Mouse (Mus musculus): ENCODE measurements around the gene Ica1l.

DNA sequence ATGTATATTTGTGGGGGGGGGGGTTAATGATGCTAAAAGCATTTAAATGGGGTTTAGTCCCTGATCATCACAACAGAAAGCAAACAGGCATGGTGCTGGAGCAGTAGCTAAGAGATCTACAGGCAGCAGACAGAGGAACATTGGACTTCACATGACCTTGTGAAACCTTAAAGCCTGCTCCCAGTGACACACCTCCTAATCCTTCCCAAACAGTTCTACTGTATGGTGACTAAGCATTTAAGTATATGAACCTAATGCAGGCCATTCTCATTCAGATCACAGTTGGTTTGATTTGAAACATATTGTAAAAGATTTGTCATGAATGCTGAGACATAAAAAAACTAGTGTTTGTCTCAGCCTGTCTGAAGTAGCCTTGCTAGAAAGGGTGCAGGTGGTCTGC is 56.4 kb downstream of the Ica1l start:
- no peak for TF ChIP-seq POLR2A (IDR thresholded peaks at IDR 0.05; ENCODE audit: borderline replicate concordance, low read depth, low read length)
- no peak for TF ChIP-seq CTCF (IDR thresholded peaks at IDR 0.05; ENCODE audit: low read depth, low read length)

Measured in bone marrow macrophage, adult 2 months (primary cell).